Mouse (Mus musculus) midbrain, embryonic 14.5 days (tissue): ENCODE measurements at regions not wholly inside any gene's neighbourhood (a gene's known extent, or its start where the extent isn't known, plus 50 kb on each side); places are given as distances from the start of the nearest gene placed in this dataset.
A peak's percentile ranks its signal among the peaks of the same experiment; 100 is the strongest.

Experiments used
- ATAC-seq: fragments of 200-750 bp; cut with Nextera tagmentation; 2 replicates; pipeline ENCODE4 v1.8.0; 2017; ENCODE audit warnings: moderate number of reproducible peaks, moderate library complexity; ENCODE audit not compliant: low FRiP score, low TSS enrichment
- DNase-seq: peaks from one replicate; pipeline ENCODE4 v3.0.0-alpha.2; 2015
- H3K27ac ChIP-seq: fragments of 300-500 bp; sonication (generic); replicated peaks from 2 replicates; pipeline ENCODE4 v1.5.1; 2014; ENCODE audit warnings: mild to moderate bottlenecking, low read depth, low read length, moderate library complexity
- H3K27me3 ChIP-seq: fragments of 300-500 bp; sonication (generic); 2 replicates; pipeline ENCODE4 v1.6.1; 2014; ENCODE audit warnings: low read length, control low read depth, mixed read lengths; ENCODE audit not compliant: control insufficient read depth, insufficient read depth
- H3K36me3 ChIP-seq: fragments of 300-500 bp; sonication (generic); 2 replicates; pipeline ENCODE4 v1.6.1; 2014; ENCODE audit warnings: low read length, control low read depth; ENCODE audit not compliant: control insufficient read depth, insufficient read depth
- H3K4me1 ChIP-seq: fragments of 300-500 bp; sonication (generic); 2 replicates; pipeline ENCODE4 v1.6.1; 2014; ENCODE audit warnings: mild to moderate bottlenecking, antibody characterized with exemption, low read length, control low read depth; ENCODE audit not compliant: control insufficient read depth, insufficient read depth
- H3K4me2 ChIP-seq: fragments of 300-500 bp; sonication (generic); 2 replicates; pipeline ENCODE4 v1.6.1; 2014; ENCODE audit warnings: mild to moderate bottlenecking, low read length, moderate library complexity
- H3K4me3 ChIP-seq: fragments of 300-500 bp; sonication (generic); replicated peaks from 2 replicates; pipeline ENCODE4 v1.5.1; 2014; ENCODE audit warnings: low read depth, low read length
- H3K9ac ChIP-seq: fragments of 300-500 bp; sonication (generic); replicated peaks from 2 replicates; pipeline ENCODE4 v1.6.1; 2014; ENCODE audit warnings: mild to moderate bottlenecking, low read length, moderate library complexity
- H3K9me3 ChIP-seq: fragments of 300-500 bp; sonication (generic); 2 replicates; pipeline ENCODE4 v1.6.1; 2016; ENCODE audit warnings: low read length, control low read depth, mixed read lengths; ENCODE audit not compliant: control insufficient read depth
- WGBS: fragments of 180-500 bp; shearing (Covaris S2); extraction: QIAGEN DNeasy Blood & Tissue Kit; methylation state at CpG from one replicate; pipeline ENCODE4 v1.1.7; 2014; 5-methylcytosine and 5-hydroxymethylcytosine counted together

DNA sequence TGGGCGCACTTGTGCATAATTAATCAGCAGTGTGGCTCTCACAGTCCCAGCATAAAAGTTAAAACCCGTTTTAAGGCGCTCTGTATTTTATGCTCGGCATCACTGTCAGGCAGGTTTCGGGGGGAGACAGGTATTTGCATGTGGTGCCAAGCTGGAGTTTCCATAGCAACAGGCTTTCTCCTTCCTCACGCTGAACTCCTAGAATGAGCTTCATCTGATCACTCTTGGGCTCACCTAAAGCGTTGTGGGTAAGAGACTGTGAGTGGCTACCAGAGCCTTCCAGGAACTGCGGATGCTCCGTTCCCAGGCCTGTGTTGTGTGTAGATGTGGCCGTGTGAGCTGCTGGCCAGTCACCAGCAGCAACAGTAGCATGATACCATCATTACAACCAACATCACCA, 161.5 kb downstream of the Ajap1 start:
- DNase-seq (peak; percentile 78), ATAC-seq (no peak; the same call in 1 of the 2 replicates)
- Histone ChIP-seq H3K27me3 (no peaks in the 10 kb centered on the region), H3K9me3 (no peaks in the 10 kb centered on the region; the same call in 1 of the 2 replicates), H3K4me1 (peaks cover 10% of the 10 kb centered on the region), H3K36me3 (no peaks in the 10 kb centered on the region), H3K27ac (peak overlapping the region; percentile 71), H3K4me3 (no peak overlapping the region), H3K9ac (no peak overlapping the region), H3K4me2 (peak overlapping the region; percentile 16)
- 53% methylated on average over 10 of the region's 10 CpGs for WGBS

- peak; percentile 44 for DNase-seq
- Histone ChIP-seq H3K9ac (no peak overlapping the region; the same call in 1 of the 2 replicates), H3K4me2 (peak overlapping the region; percentile 16), H3K27ac (peak overlapping the region; percentile 71), H3K4me1 (peaks cover 10% of the 10 kb centered on the region), H3K36me3 (no peaks in the 10 kb centered on the region), H3K27me3 (no peaks in the 10 kb centered on the region), H3K4me3 (no peak overlapping the region), H3K9me3 (no peaks in the 10 kb centered on the region; the same call in 1 of the 2 replicates)
- 42% methylated on average over 9 of the region's 9 CpGs for WGBS
- ATAC-seq, result 0 out of 2 replicates have a peak, but pooled peaks have one; percentile 48
These were observed 162.0 kb downstream of the Ajap1 start for GRCm38 (mm10) chr4:153320602-153321001.

- ATAC-seq, result no peak
- DNase-seq, result peak; percentile 23
- Histone ChIP-seq H3K9ac (no peak overlapping the region), H3K4me1 (peaks cover 10% of the 10 kb centered on the region), H3K4me3 (no peak overlapping the region), H3K9me3 (no peaks in the 10 kb centered on the region; the same call in 1 of the 2 replicates), H3K27ac (peak overlapping the region; percentile 60; the same call in 1 of the 2 replicates), H3K4me2 (no peak overlapping the region), H3K36me3 (no peaks in the 10 kb centered on the region), H3K27me3 (no peaks in the 10 kb centered on the region)
- 70% methylated on average over 16 of the region's 16 CpGs for WGBS
These were observed 165.5 kb downstream of the Ajap1 start for GRCm38 (mm10) chr4:153316964-153317724.

- WGBS, result 82% methylated on average over 4 of the region's 4 CpGs
- Histone ChIP-seq H3K4me1 (peaks cover 8% of the 10 kb centered on the region), H3K4me3 (no peak overlapping the region), H3K27ac (no peak overlapping the region), H3K4me2 (no peak overlapping the region), H3K27me3 (no peaks in the 10 kb centered on the region), H3K36me3 (no peaks in the 10 kb centered on the region), H3K9me3 (no peaks in the 10 kb centered on the region; the same call in 1 of the 2 replicates), H3K9ac (no peak overlapping the region)
- ATAC-seq (no peak), DNase-seq (no peak)
These were observed 166.1 kb downstream of the Ajap1 start for GRCm38 (mm10) chr4:153316519-153316918.

DNA sequence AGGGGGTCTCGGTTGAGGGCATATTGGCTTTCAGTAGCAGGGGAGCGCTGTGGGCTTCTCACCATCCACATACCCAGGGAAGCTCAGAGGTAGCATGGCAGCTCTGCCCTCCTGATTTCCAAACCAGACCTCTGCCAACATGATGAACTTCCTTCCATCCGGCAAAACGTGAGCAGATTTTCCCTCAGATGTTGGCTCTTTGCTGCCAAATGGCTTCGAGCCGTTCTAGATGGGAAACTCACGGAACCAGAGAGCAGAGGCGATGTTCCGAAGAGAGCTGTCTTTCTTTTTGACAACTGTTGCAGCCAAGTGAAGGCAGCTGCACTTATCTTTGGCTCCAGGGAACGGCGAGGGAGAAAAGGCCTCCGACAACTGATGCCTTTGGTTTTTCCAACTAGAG, 168.7 kb downstream of the Ajap1 start:
- Histone ChIP-seq H3K9ac (no peak overlapping the region), H3K36me3 (no peaks in the 10 kb centered on the region), H3K4me3 (no peak overlapping the region), H3K4me2 (no peak overlapping the region), H3K27ac (no peak overlapping the region), H3K4me1 (no peaks in the 10 kb centered on the region), H3K9me3 (no peaks in the 10 kb centered on the region; the same call in 1 of the 2 replicates), H3K27me3 (no peaks in the 10 kb centered on the region)
- ATAC-seq, result no peak
- no peak for DNase-seq
- WGBS, result 93% methylated on average over 12 of the region's 12 CpGs

GRCm38 (mm10) chr4:153311574-153311973, 171.0 kb downstream of the Ajap1 start:
- no peak for ATAC-seq
- H3K27me3 ChIP-seq, result no peaks in the 10 kb centered on the region
- 67% methylated on average over 5 of the region's 5 CpGs for WGBS

GRCm38 (mm10) chr4:153310641-153311040, 172.0 kb downstream of the Ajap1 start:
- 70% methylated on average over 2 of the region's 2 CpGs for WGBS
- no peaks in the 10 kb centered on the region for H3K27me3 ChIP-seq
- H3K36me3 ChIP-seq, result no peaks in the 10 kb centered on the region
- ATAC-seq (no peak), DNase-seq (no peak)
- H3K9ac ChIP-seq, result no peak overlapping the region
- H3K27ac ChIP-seq, result no peak overlapping the region
- no peak overlapping the region for H3K4me2 ChIP-seq
- no peaks in the 10 kb centered on the region for H3K4me1 ChIP-seq
- no peak overlapping the region for H3K4me3 ChIP-seq
- no peaks in the 10 kb centered on the region for H3K9me3 ChIP-seq

More at GRCm38 (mm10) chr4:153311574-153311973, 171.0 kb downstream of the Ajap1 start:
- DNase-seq, result no peak
- Histone ChIP-seq H3K4me1 (no peaks in the 10 kb centered on the region), H3K27ac (no peak overlapping the region), H3K4me2 (no peak overlapping the region), H3K9ac (no peak overlapping the region), H3K36me3 (no peaks in the 10 kb centered on the region), H3K4me3 (no peak overlapping the region), H3K9me3 (no peaks in the 10 kb centered on the region)

DNA sequence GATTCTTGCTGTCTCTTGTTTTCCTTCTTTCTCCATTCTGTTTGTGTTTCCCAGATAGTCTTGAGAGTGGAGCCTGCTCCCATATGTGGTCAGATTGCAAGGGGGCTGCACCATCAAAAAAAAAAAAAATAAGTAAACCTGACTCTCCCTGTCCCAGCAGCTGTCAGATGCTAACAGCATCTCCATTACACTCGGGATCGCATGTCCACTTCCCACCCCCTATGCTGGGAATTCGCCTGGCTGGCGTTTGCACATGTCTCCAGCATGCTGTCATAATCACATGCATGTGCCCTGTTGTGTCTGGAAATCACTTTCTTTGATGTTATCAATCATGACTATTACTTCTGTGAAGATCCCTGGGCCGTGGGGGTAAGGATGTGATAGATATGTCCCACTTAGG, 179.1 kb downstream of the Ajap1 start:
- H3K27ac ChIP-seq, result no peak overlapping the region
- no peaks in the 10 kb centered on the region for H3K4me1 ChIP-seq
- H3K27me3 ChIP-seq, result no peaks in the 10 kb centered on the region
- H3K9me3 ChIP-seq, result no peaks in the 10 kb centered on the region
- no peak for ATAC-seq
- no peak overlapping the region for H3K9ac ChIP-seq
- WGBS, result 65% methylated on average over 5 of the region's 5 CpGs
- no peak overlapping the region for H3K4me2 ChIP-seq
- DNase-seq, result no peak
- no peaks in the 10 kb centered on the region for H3K36me3 ChIP-seq
- H3K4me3 ChIP-seq, result no peak overlapping the region

- Histone ChIP-seq H3K4me2 (no peak overlapping the region), H3K9me3 (no peaks in the 10 kb centered on the region), H3K27me3 (no peaks in the 10 kb centered on the region), H3K36me3 (no peaks in the 10 kb centered on the region), H3K9ac (no peak overlapping the region), H3K4me3 (no peak overlapping the region), H3K27ac (no peak overlapping the region), H3K4me1 (no peaks in the 10 kb centered on the region)
- ATAC-seq, result no peak
- no peak for DNase-seq
- 89% methylated on average over 4 of the region's 4 CpGs for WGBS
These were observed 179.8 kb downstream of the Ajap1 start for GRCm38 (mm10) chr4:153302855-153303254.
